Mouse (Mus musculus): ENCODE measurements around the gene Cdkn1c. TPM values are rescaled to one million over a fixed set of nuclear protein-coding genes. Genes with fewer than 3 reads are reported as not detected.

Gene Cdkn1c
- polyA plus RNA-seq, 1 experiment, result 45.9 TPM

DNA sequence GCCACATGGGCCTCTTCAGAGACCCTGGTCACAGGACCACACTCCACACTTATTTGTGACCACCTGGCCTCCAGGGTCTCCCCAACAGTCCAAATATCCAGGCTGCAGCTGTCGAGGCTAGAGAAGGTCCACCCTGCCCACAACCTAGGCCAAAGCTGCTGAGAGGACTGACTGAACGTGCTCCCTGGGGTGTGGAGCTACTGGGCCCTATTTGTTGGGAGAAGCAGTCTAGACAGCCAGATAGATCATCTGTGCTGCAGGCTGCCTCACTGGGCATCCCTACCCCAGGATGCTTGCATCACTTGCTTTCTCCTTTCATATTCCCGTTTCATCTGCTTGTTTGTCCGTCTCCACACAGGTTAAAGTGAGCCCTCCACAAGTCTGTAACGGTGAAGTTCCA is 1.7 kb upstream of the Cdkn1c start:
- TF ChIP-seq POLR2A (IDR thresholded peaks at IDR 0.05; ENCODE audit: control insufficient read depth, low read depth, low read length) (no peak), CTCF (IDR thresholded peaks at IDR 0.05; ENCODE audit: control insufficient read depth, insufficient read depth, insufficient replicate concordance, low read depth, low read length) (no peak)
- H3K4me1 ChIP-seq (ENCODE audit: control insufficient read depth, insufficient read depth, low read length), result peaks cover 47% of the 10 kb centered on the region
- H3K27me3 ChIP-seq (ENCODE audit: control insufficient read depth, insufficient read depth, low read length), result peaks cover 4% of the 10 kb centered on the region; the same call in 1 of the 2 replicates

GRCm38 (mm10) chr7:143461920-143462319 is 1.1 kb upstream of the Cdkn1c start:
- Histone ChIP-seq H3K4me3 (ENCODE audit: control insufficient read depth, low read depth, low read length) (no peak overlapping the region), H3K27ac (ENCODE audit: control insufficient read depth, insufficient read depth, low read depth, low read length) (no peak overlapping the region)

More for the DNA sequence above, 1.7 kb upstream of the Cdkn1c start:
- Histone ChIP-seq H3K36me3 (ENCODE audit: control insufficient read depth, insufficient read depth, low read length) (no peaks in the 10 kb centered on the region), H3K4me3 (ENCODE audit: control insufficient read depth, low read depth, low read length) (peak overlapping the region; percentile 2; the same call in 1 of the 2 replicates), H3K27ac (ENCODE audit: control insufficient read depth, insufficient read depth, low read depth, low read length) (no peak overlapping the region)

DNA sequence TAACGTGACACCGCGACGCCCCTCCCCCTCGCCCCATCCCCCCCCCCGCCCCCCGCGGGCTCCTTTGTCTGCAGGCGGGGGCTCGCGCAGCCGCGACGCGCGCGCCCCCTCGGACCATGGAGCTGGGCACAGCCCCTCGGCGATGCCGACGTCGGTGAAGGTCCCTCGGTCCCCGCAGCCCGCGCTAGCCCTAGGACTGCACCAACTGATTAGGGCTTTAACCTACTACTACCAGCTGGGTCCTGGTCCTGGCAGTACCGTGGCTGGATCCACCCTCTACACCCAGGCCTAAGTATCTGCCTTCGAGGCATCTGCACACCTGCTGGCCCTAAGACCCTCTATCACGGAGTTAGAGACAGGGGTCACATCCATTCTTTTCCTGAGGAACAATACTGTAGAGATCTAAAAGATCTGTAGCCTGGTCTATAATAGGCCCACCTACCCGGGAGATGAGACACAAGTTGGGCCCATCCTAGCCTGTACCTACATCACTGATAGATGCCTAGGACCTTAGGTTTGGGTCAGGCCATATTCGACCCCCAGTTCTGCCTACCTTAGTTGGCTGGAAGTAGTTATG is 532 bp upstream of the Cdkn1c start:
- Histone ChIP-seq H3K27ac (ENCODE audit: control insufficient read depth, insufficient read depth, low read depth, low read length) (no peak overlapping the region), H3K27me3 (ENCODE audit: control insufficient read depth, insufficient read depth, low read length) (peaks cover 4% of the 10 kb centered on the region; the same call in 1 of the 2 replicates), H3K36me3 (ENCODE audit: control insufficient read depth, insufficient read depth, low read length) (no peaks in the 10 kb centered on the region), H3K4me1 (ENCODE audit: control insufficient read depth, insufficient read depth, low read length) (peaks cover 44% of the 10 kb centered on the region), H3K4me3 (ENCODE audit: control insufficient read depth, low read depth, low read length) (peak overlapping the region; percentile 66)
- no peak for TF ChIP-seq POLR2A (IDR thresholded peaks at IDR 0.05; ENCODE audit: control insufficient read depth, low read depth, low read length)
- no peak for TF ChIP-seq CTCF (IDR thresholded peaks at IDR 0.05; ENCODE audit: control insufficient read depth, insufficient read depth, insufficient replicate concordance, low read depth, low read length)

More at GRCm38 (mm10) chr7:143461920-143462319, 1.1 kb upstream of the Cdkn1c start:
- H3K4me1 ChIP-seq (ENCODE audit: control insufficient read depth, insufficient read depth, low read length), result peaks cover 44% of the 10 kb centered on the region
- TF ChIP-seq CTCF (IDR thresholded peaks at IDR 0.05; ENCODE audit: control insufficient read depth, insufficient read depth, insufficient replicate concordance, low read depth, low read length) (no peak), POLR2A (IDR thresholded peaks at IDR 0.05; ENCODE audit: control insufficient read depth, low read depth, low read length) (no peak)
- no peaks in the 10 kb centered on the region for H3K36me3 ChIP-seq (ENCODE audit: control insufficient read depth, insufficient read depth, low read length)
- H3K27me3 ChIP-seq (ENCODE audit: control insufficient read depth, insufficient read depth, low read length), result peaks cover 4% of the 10 kb centered on the region; the same call in 1 of the 2 replicates

DNA sequence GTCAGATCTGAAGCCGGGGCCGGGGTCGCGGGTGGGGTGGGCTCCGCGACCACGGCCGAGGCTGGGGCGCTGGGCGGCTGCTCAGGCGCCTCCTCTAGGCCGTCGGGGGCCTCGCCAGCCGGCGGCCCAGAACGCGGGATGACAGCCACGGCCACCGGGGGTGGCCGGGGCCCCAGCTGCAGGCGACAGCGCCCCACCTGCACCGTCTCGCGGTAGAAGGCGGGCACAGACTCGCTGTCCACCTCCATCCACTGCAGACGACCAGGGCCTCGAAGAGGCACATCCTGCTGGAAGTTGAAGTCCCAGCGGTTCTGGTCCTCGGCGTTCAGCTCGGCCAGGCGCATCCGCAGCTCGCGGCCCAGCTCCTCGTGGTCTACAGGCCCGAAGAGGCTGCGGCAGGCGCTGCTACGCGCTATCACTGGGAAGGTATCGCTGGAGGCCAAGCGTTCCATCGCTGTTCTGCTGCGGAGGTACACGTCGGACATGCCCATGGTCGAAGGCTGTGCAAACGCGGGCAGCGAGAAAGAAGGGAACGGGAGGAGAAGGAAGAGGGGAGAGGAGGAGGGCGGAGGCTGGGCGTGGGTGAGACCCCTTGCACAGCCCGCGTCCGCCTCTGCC is 524 bp downstream of the Cdkn1c start:
- Histone ChIP-seq H3K4me1 (ENCODE audit: control insufficient read depth, insufficient read depth, low read length) (peaks cover 37% of the 10 kb centered on the region), H3K27ac (ENCODE audit: control insufficient read depth, insufficient read depth, low read depth, low read length) (no peak overlapping the region), H3K27me3 (ENCODE audit: control insufficient read depth, insufficient read depth, low read length) (peaks cover 4% of the 10 kb centered on the region; the same call in 1 of the 2 replicates), H3K4me3 (ENCODE audit: control insufficient read depth, low read depth, low read length) (peak overlapping the region; percentile 35), H3K36me3 (ENCODE audit: control insufficient read depth, insufficient read depth, low read length) (no peaks in the 10 kb centered on the region)
- TF ChIP-seq CTCF (IDR thresholded peaks at IDR 0.05; ENCODE audit: control insufficient read depth, insufficient read depth, insufficient replicate concordance, low read depth, low read length) (no peak), POLR2A (IDR thresholded peaks at IDR 0.05; ENCODE audit: control insufficient read depth, low read depth, low read length) (no peak)

GRCm38 (mm10) chr7:143459332-143460211 is 1.3 kb downstream of the Cdkn1c start:
- Histone ChIP-seq H3K27me3 (ENCODE audit: control insufficient read depth, insufficient read depth, low read length) (peaks cover 4% of the 10 kb centered on the region; the same call in 1 of the 2 replicates), H3K27ac (ENCODE audit: control insufficient read depth, insufficient read depth, low read depth, low read length) (no peak overlapping the region)

DNA sequence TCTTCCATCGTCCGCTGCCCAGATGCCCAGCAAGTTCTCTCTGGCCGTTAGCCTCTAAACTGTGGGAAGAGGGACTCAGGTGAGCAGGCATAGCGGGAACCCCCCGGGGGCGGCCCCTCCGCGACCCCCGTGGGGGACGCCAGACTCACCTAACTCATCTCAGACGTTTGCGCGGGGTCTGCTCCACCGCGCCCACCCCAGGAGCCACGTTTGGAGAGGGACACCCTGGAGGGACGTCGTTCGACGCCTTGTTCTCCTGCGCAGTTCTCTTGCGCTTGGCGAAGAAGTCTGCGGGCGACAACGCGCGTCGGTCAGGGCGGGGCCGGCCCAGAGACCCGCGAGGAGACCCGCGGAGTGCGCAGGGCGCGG is 1.9 kb downstream of the Cdkn1c start:
- H3K4me1 ChIP-seq (ENCODE audit: control insufficient read depth, insufficient read depth, low read length), result peaks cover 23% of the 10 kb centered on the region
- H3K36me3 ChIP-seq (ENCODE audit: control insufficient read depth, insufficient read depth, low read length), result no peaks in the 10 kb centered on the region
- TF ChIP-seq CTCF (IDR thresholded peaks at IDR 0.05; ENCODE audit: control insufficient read depth, insufficient read depth, insufficient replicate concordance, low read depth, low read length), result no peak
- TF ChIP-seq POLR2A (IDR thresholded peaks at IDR 0.05; ENCODE audit: control insufficient read depth, low read depth, low read length), result no peak
- H3K4me3 ChIP-seq (ENCODE audit: control insufficient read depth, low read depth, low read length), result peak overlapping the region; percentile 35
- peaks cover 4% of the 10 kb centered on the region; the same call in 1 of the 2 replicates for H3K27me3 ChIP-seq (ENCODE audit: control insufficient read depth, insufficient read depth, low read length)
- H3K27ac ChIP-seq (ENCODE audit: control insufficient read depth, insufficient read depth, low read depth, low read length), result no peak overlapping the region

More at GRCm38 (mm10) chr7:143459332-143460211, 1.3 kb downstream of the Cdkn1c start:
- H3K4me1 ChIP-seq (ENCODE audit: control insufficient read depth, insufficient read depth, low read length), result peaks cover 30% of the 10 kb centered on the region
- no peak for TF ChIP-seq CTCF (IDR thresholded peaks at IDR 0.05; ENCODE audit: control insufficient read depth, insufficient read depth, insufficient replicate concordance, low read depth, low read length)
- TF ChIP-seq POLR2A (IDR thresholded peaks at IDR 0.05; ENCODE audit: control insufficient read depth, low read depth, low read length), result no peak
- H3K36me3 ChIP-seq (ENCODE audit: control insufficient read depth, insufficient read depth, low read length), result no peaks in the 10 kb centered on the region
- H3K4me3 ChIP-seq (ENCODE audit: control insufficient read depth, low read depth, low read length), result peak overlapping the region; percentile 35

DNA sequence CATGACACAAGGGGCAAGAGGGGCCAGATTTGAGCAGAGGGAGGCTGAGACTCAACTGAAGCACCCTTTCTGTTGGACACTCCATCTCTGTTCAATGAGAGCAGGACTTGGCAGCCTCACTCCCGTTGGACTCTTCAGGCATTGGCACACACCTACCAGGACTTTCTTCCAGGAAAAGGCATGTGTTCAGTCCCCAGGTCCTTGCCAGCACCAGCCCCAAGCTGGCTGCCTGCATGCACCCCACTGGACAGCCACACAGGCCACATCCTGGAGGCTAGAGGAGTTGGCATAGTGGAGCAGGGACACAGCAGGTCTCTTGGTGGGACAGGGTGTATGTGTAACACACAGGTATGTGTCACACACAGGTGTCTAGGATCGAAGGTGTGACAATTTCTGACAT is 13.7 kb downstream of the Cdkn1c start:
- H3K4me1 ChIP-seq (ENCODE audit: control insufficient read depth, insufficient read depth, low read length), result peaks cover 10% of the 10 kb centered on the region
- H3K36me3 ChIP-seq (ENCODE audit: control insufficient read depth, insufficient read depth, low read length), result no peaks in the 10 kb centered on the region
- TF ChIP-seq POLR2A (IDR thresholded peaks at IDR 0.05; ENCODE audit: control insufficient read depth, low read depth, low read length), result no peak
- TF ChIP-seq CTCF (IDR thresholded peaks at IDR 0.05; ENCODE audit: control insufficient read depth, insufficient read depth, insufficient replicate concordance, low read depth, low read length), result no peak
- no peak overlapping the region for H3K4me3 ChIP-seq (ENCODE audit: control insufficient read depth, low read depth, low read length)
- no peaks in the 10 kb centered on the region; the same call in 1 of the 2 replicates for H3K27me3 ChIP-seq (ENCODE audit: control insufficient read depth, insufficient read depth, low read length)
- no peak overlapping the region for H3K27ac ChIP-seq (ENCODE audit: control insufficient read depth, insufficient read depth, low read depth, low read length)
